Mouse (Mus musculus): ENCODE results near the gene Tescl. TPM values are rescaled to one million over a fixed set of nuclear protein-coding genes. Genes with fewer than 3 reads are reported as not detected.

The Tescl gene
- 0.23 TPM in 1 of 2 replicates, not detected in the other for polyA plus RNA-seq (2014; fragmentation: Nextera tagmentation; extraction: Ambion mirVana)

GRCm38 (mm10) chr7:24333304-24333986 is at the start of gene Tescl:
Gene Tescl, minus strand, starts transcription at chr7:24333936.
- no peak for ATAC-seq (replicated peaks; ENCODE audit: low FRiP score)
- H3K4me2 ChIP-seq (ENCODE audit: low read depth, low read length, severe bottlenecking) = no peak within 1 kb of the TSS
- H3K9me3 ChIP-seq (ENCODE audit: control insufficient read depth, low read length) = no peaks in the 10 kb centered on the region
- WGBS = 45% methylated on average over 49 of the region's 49 CpGs
- H3K36me3 ChIP-seq (ENCODE audit: control insufficient read depth, insufficient read depth, low read length) = no peaks in the 10 kb centered on the region
- no peak for DNase-seq (ENCODE audit: low spot score)
- peaks cover 2% of the 10 kb centered on the region for H3K27me3 ChIP-seq (ENCODE audit: control insufficient read depth, insufficient read depth, low read length)
- no peak within 1 kb of the TSS for H3K4me3 ChIP-seq (ENCODE audit: low read depth, low read length)
- H3K27ac ChIP-seq (ENCODE audit: low read depth, low read length) = no peak within 1 kb of the TSS
- H3K4me1 ChIP-seq (replicated peaks; ENCODE audit: control insufficient read depth, insufficient read depth, low read length) = no peaks in the 10 kb centered on the region
- no peak within 1 kb of the TSS for H3K9ac ChIP-seq (ENCODE audit: low read length)

GRCm38 (mm10) chr7:24382730-24383372 is 49.1 kb upstream of the Tescl start:
- no peak overlapping the region for H3K9ac ChIP-seq (ENCODE audit: low read length)
- no peak overlapping the region for H3K27ac ChIP-seq (ENCODE audit: low read depth, low read length)
- no peaks in the 10 kb centered on the region for H3K4me1 ChIP-seq (replicated peaks; ENCODE audit: control insufficient read depth, insufficient read depth, low read length)
- no peak overlapping the region for H3K4me2 ChIP-seq (ENCODE audit: low read depth, low read length, severe bottlenecking)
- ATAC-seq (replicated peaks; ENCODE audit: low FRiP score) (no peak), DNase-seq (ENCODE audit: low spot score) (no peak)
- no peaks in the 10 kb centered on the region for H3K36me3 ChIP-seq (ENCODE audit: control insufficient read depth, insufficient read depth, low read length)
- H3K4me3 ChIP-seq (ENCODE audit: low read depth, low read length) = no peak overlapping the region
- no peaks in the 10 kb centered on the region for H3K9me3 ChIP-seq (ENCODE audit: control insufficient read depth, low read length)
- 84% methylated on average over 16 of the region's 16 CpGs for WGBS
- H3K27me3 ChIP-seq (ENCODE audit: control insufficient read depth, insufficient read depth, low read length) = no peaks in the 10 kb centered on the region; the same call in 1 of the 2 replicates

DNA sequence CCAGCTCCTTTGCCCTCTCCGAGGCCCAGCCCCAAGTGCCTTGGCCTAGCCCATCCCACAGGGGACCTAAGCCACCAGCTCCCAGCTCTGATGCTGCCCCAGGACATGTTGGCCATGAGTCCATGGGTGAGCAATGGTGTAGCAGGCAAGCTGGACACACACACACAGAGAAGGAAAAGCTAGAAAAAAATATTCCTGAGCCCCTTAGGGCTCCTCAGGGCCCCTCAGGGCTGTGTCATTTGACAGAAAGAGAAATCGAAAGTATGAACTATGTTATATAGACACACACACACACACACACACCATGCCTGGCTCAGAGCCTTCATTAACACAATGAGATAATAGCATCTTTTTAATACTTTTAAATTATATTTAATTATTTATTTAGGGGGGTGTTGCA is 46.6 kb upstream of the Tescl start:
- H3K36me3 ChIP-seq (ENCODE audit: control insufficient read depth, insufficient read depth, low read length) = no peaks in the 10 kb centered on the region
- no peak overlapping the region for H3K9ac ChIP-seq (ENCODE audit: low read length)
- H3K9me3 ChIP-seq (ENCODE audit: control insufficient read depth, low read length) = no peaks in the 10 kb centered on the region
- no peak overlapping the region for H3K4me3 ChIP-seq (ENCODE audit: low read depth, low read length)
- DNase-seq (ENCODE audit: low spot score) (no peak), ATAC-seq (replicated peaks; ENCODE audit: low FRiP score) (no peak)
- H3K27me3 ChIP-seq (ENCODE audit: control insufficient read depth, insufficient read depth, low read length) = peaks cover 5% of the 10 kb centered on the region
- H3K4me1 ChIP-seq (replicated peaks; ENCODE audit: control insufficient read depth, insufficient read depth, low read length) = peaks cover 5% of the 10 kb centered on the region; the same call in 1 of the 2 replicates
- no peak overlapping the region for H3K4me2 ChIP-seq (ENCODE audit: low read depth, low read length, severe bottlenecking)
- 75% methylated on average over 2 of the region's 2 CpGs for WGBS
- no peak overlapping the region for H3K27ac ChIP-seq (ENCODE audit: low read depth, low read length)

GRCm38 (mm10) chr7:24379934-24380333 is 46.2 kb upstream of the Tescl start:
- ATAC-seq (replicated peaks; ENCODE audit: low FRiP score) (no peak), DNase-seq (ENCODE audit: low spot score) (no peak)
- Histone ChIP-seq H3K4me2 (ENCODE audit: low read depth, low read length, severe bottlenecking) (no peak overlapping the region), H3K9me3 (ENCODE audit: control insufficient read depth, low read length) (no peaks in the 10 kb centered on the region), H3K9ac (ENCODE audit: low read length) (no peak overlapping the region), H3K36me3 (ENCODE audit: control insufficient read depth, insufficient read depth, low read length) (no peaks in the 10 kb centered on the region), H3K27ac (ENCODE audit: low read depth, low read length) (no peak overlapping the region), H3K4me1 (replicated peaks; ENCODE audit: control insufficient read depth, insufficient read depth, low read length) (peaks cover 5% of the 10 kb centered on the region; the same call in 1 of the 2 replicates), H3K27me3 (ENCODE audit: control insufficient read depth, insufficient read depth, low read length) (peaks cover 5% of the 10 kb centered on the region), H3K4me3 (ENCODE audit: low read depth, low read length) (no peak overlapping the region)
- 65% methylated on average over 7 of the region's 7 CpGs for WGBS

DNA sequence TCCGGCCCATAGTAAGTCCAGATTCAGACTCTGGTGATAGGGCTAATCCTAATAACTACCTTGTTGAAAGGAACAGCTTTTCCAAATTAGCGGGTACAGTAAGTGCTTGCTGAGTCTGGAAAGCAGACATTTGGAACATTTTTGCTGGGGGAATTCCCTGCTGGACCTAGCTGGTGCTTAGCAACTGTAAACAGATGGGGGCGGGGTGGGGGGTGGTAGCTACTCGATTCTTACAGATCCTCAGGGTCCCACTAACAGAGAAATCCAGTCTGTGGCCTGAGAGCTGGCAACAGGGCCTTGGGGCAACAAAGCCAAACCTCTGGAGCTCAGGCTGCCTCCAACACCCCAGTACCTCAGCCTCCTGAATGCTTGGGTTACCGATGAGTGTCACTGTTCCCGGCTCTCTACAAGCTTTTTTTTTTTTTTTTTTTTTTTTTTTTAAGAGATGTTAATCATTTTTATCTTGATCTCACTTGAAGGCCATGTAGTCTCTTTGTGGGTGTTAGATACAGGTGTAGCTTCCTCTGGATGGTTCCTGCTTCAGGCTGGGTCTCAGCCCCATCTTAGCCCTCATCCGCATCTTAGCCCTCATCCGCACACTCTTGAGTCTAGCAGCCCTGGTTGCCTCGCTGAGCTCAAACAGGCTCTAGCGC is 44.4 kb upstream of the Tescl start:
- Histone ChIP-seq H3K4me3 (ENCODE audit: low read depth, low read length) (no peak overlapping the region), H3K4me1 (replicated peaks; ENCODE audit: control insufficient read depth, insufficient read depth, low read length) (peaks cover 5% of the 10 kb centered on the region; the same call in 1 of the 2 replicates), H3K9me3 (ENCODE audit: control insufficient read depth, low read length) (no peaks in the 10 kb centered on the region), H3K27me3 (ENCODE audit: control insufficient read depth, insufficient read depth, low read length) (peaks cover 5% of the 10 kb centered on the region), H3K27ac (ENCODE audit: low read depth, low read length) (no peak overlapping the region), H3K36me3 (ENCODE audit: control insufficient read depth, insufficient read depth, low read length) (no peaks in the 10 kb centered on the region), H3K4me2 (ENCODE audit: low read depth, low read length, severe bottlenecking) (no peak overlapping the region), H3K9ac (ENCODE audit: low read length) (no peak overlapping the region)
- no peak for ATAC-seq (replicated peaks; ENCODE audit: low FRiP score)
- 80% methylated on average over 10 of the region's 10 CpGs for WGBS
- no peak for DNase-seq (ENCODE audit: low spot score)

- peak overlapping the region; percentile 20 for H3K4me3 ChIP-seq (ENCODE audit: low read depth, low read length)
- no peaks in the 10 kb centered on the region for H3K9me3 ChIP-seq (ENCODE audit: control insufficient read depth, low read length)
- peaks cover 5% of the 10 kb centered on the region; the same call in 1 of the 2 replicates for H3K4me1 ChIP-seq (replicated peaks; ENCODE audit: control insufficient read depth, insufficient read depth, low read length)
- peak; percentile 70 for ATAC-seq (replicated peaks; ENCODE audit: low FRiP score)
- H3K4me2 ChIP-seq (ENCODE audit: low read depth, low read length, severe bottlenecking) = peak overlapping the region; percentile 53
- peak overlapping the region; percentile 32 for H3K9ac ChIP-seq (ENCODE audit: low read length)
- peak; percentile 81 for DNase-seq (ENCODE audit: low spot score)
- H3K27ac ChIP-seq (ENCODE audit: low read depth, low read length) = no peak overlapping the region
- WGBS = 7% methylated on average over 49 of the region's 49 CpGs
- H3K27me3 ChIP-seq (ENCODE audit: control insufficient read depth, insufficient read depth, low read length) = peaks cover 5% of the 10 kb centered on the region
- no peaks in the 10 kb centered on the region for H3K36me3 ChIP-seq (ENCODE audit: control insufficient read depth, insufficient read depth, low read length)
Observed at GRCm38 (mm10) chr7:24377091-24377865, 43.5 kb upstream of the Tescl start.

GRCm38 (mm10) chr7:24376456-24376855 is 42.7 kb upstream of the Tescl start:
- no peak overlapping the region for H3K4me2 ChIP-seq (ENCODE audit: low read depth, low read length, severe bottlenecking)
- H3K27me3 ChIP-seq (ENCODE audit: control insufficient read depth, insufficient read depth, low read length) = peaks cover 5% of the 10 kb centered on the region
- ATAC-seq (replicated peaks; ENCODE audit: low FRiP score) (no peak), DNase-seq (ENCODE audit: low spot score) (no peak)
- 89% methylated on average over 8 of the region's 8 CpGs for WGBS
- no peak overlapping the region for H3K9ac ChIP-seq (ENCODE audit: low read length)
- no peaks in the 10 kb centered on the region for H3K9me3 ChIP-seq (ENCODE audit: control insufficient read depth, low read length)
- H3K36me3 ChIP-seq (ENCODE audit: control insufficient read depth, insufficient read depth, low read length) = no peaks in the 10 kb centered on the region
- H3K27ac ChIP-seq (ENCODE audit: low read depth, low read length) = 0 out of 2 replicates have a peak overlapping the region, but pooled peaks have one; percentile 12
- peaks cover 5% of the 10 kb centered on the region; the same call in 1 of the 2 replicates for H3K4me1 ChIP-seq (replicated peaks; ENCODE audit: control insufficient read depth, insufficient read depth, low read length)
- no peak overlapping the region for H3K4me3 ChIP-seq (ENCODE audit: low read depth, low read length)

Measured in forebrain, embryonic 11.5 days (tissue).